Mouse (Mus musculus): ENCODE data around the gene Fam120a. TPM values are rescaled to one million over a fixed set of nuclear protein-coding genes. Genes with fewer than 3 reads are reported as not detected.

The Fam120a gene
- total and polyA plus RNA-seq, 3 experiments: 66.2 to 119 (median 82.7) TPM

- Histone ChIP-seq H3K4me1 (ENCODE audit: control insufficient read depth in 1 of 2, insufficient read depth in 2 of 2, low read length in 2 of 2) (peaks cover 6 to 13% of the 10 kb centered on the region in 2 experiments; a peak in 3 of 4 replicates), H3K9me3 (replicated peaks; ENCODE audit: insufficient read depth, low read length) (no peaks in the 10 kb centered on the region), H3K79me2 (ENCODE audit: control insufficient read depth, insufficient read depth, low read length, poor library complexity) (no peaks in the 10 kb centered on the region), H3K27me3 (ENCODE audit: control insufficient read depth in 1 of 2, insufficient read depth in 2 of 2, low read length in 2 of 2) (no peaks in the 10 kb centered on the region), H3K36me3 (ENCODE audit: control insufficient read depth in 1 of 2, insufficient read depth in 2 of 2, low read length in 2 of 2) (peaks cover 12 to 47% of the 10 kb centered on the region in 2 experiments), H3K4me3 (ENCODE audit: control insufficient read depth in 1 of 2, insufficient read depth in 1 of 2, low read depth in 2 of 2, low read length in 2 of 2) (no peak overlapping the region), H3K27ac (ENCODE audit: control insufficient read depth, low read depth, low read length) (no peak overlapping the region), H3K9ac (ENCODE audit: control insufficient read depth, low read depth, low read length, poor library complexity, severe bottlenecking) (no peak overlapping the region)
- no peak for TF ChIP-seq ZC3H11A (IDR thresholded peaks at IDR 0.05; ENCODE audit: low read depth, low read length)
- TF ChIP-seq SMC3 (IDR thresholded peaks at IDR 0.05; ENCODE audit: low read depth, low read length): no peak
- no peak for TF ChIP-seq RCOR1 (IDR thresholded peaks at IDR 0.05; ENCODE audit: low read depth, low read length)
- TF ChIP-seq NELFE (IDR thresholded peaks at IDR 0.05; ENCODE audit: low read depth, low read length): no peak
- TF ChIP-seq RAD21 (IDR thresholded peaks at IDR 0.05; ENCODE audit: low read depth, low read length): no peak
- TF ChIP-seq POLR2AphosphoS2 (IDR thresholded peaks at IDR 0.05; ENCODE audit: low read length): no peak
- TF ChIP-seq TCF12 (IDR thresholded peaks at IDR 0.05; ENCODE audit: low read depth, low read length): no peak
- no peak for TF ChIP-seq POLR2A (IDR thresholded peaks at IDR 0.05; ENCODE audit: control insufficient read depth in 1 of 2, insufficient read depth in 1 of 2, low read depth in 1 of 2, low read length in 2 of 2, poor library complexity in 1 of 2)
- no peak for DNase-seq (ENCODE audit: low read depth, low spot score)
Observed at GRCm38 (mm10) chr13:48921256-48921655, 46.6 kb downstream of the Fam120a start.

DNA sequence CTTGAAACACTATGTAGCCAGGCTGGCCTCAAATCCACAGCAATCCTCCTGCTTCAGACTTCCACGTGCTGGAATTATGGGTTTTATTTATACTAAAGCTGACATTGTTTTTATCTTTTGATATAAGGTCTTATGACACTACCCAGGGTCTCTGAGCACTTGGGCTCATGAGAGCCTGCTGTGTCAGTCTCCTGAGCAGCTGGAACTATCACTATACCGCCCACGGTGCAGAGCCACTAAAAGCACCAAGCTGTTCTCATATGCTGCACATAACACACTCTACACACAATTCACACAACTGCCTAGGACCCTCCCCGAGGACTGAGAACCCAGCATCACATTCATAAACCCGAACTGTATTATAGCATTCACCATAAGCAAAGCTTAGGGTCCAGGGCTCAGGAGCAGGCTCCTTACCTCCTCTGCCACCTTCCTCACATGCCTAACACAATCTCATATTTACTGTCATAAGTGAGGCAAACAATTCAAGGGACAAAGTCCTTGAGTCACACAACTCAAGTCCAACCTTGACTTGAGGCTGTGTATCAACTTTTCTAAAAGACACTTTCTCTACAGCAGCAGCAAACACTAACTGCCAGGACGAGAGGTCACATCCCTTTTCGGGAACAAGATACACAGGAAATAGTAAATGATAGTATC is 47.9 kb downstream of the Fam120a start:
- Histone ChIP-seq H3K27me3 (ENCODE audit: control insufficient read depth in 1 of 2, insufficient read depth in 2 of 2, low read length in 2 of 2) (no peaks in the 10 kb centered on the region), H3K4me1 (ENCODE audit: control insufficient read depth in 1 of 2, insufficient read depth in 2 of 2, low read length in 2 of 2) (peaks cover 6 to 13% of the 10 kb centered on the region in 2 experiments; a peak in 3 of 4 replicates), H3K9me3 (replicated peaks; ENCODE audit: insufficient read depth, low read length) (no peaks in the 10 kb centered on the region), H3K9ac (ENCODE audit: control insufficient read depth, low read depth, low read length, poor library complexity, severe bottlenecking) (no peak overlapping the region), H3K27ac (ENCODE audit: control insufficient read depth, low read depth, low read length) (no peak overlapping the region), H3K79me2 (ENCODE audit: control insufficient read depth, insufficient read depth, low read length, poor library complexity) (no peaks in the 10 kb centered on the region), H3K36me3 (ENCODE audit: control insufficient read depth in 1 of 2, insufficient read depth in 2 of 2, low read length in 2 of 2) (peaks cover 12 to 51% of the 10 kb centered on the region in 2 experiments), H3K4me3 (ENCODE audit: control insufficient read depth in 1 of 2, insufficient read depth in 1 of 2, low read depth in 2 of 2, low read length in 2 of 2) (no peak overlapping the region)
- no peak for DNase-seq (ENCODE audit: low read depth, low spot score)
- TF ChIP-seq MEF2A (IDR thresholded peaks at IDR 0.05; ENCODE audit: extremely low read depth, insufficient replicate concordance, low read depth, low read length, poor library complexity, severe bottlenecking) (no peak), ZKSCAN1 (IDR thresholded peaks at IDR 0.05; ENCODE audit: low read depth, low read length) (no peak), RCOR1 (IDR thresholded peaks at IDR 0.05; ENCODE audit: low read depth, low read length) (no peak), TCF12 (IDR thresholded peaks at IDR 0.05; ENCODE audit: low read depth, low read length) (no peak), CHD2 (IDR thresholded peaks at IDR 0.05; ENCODE audit: low read length) (no peak), NRF1 (IDR thresholded peaks at IDR 0.05; ENCODE audit: insufficient read depth, low read depth, low read length, poor library complexity, severe bottlenecking) (no peak), MAX (IDR thresholded peaks at IDR 0.05; ENCODE audit: low read length) (no peak), POLR2AphosphoS2 (IDR thresholded peaks at IDR 0.05; ENCODE audit: low read length) (no peak), MYC (IDR thresholded peaks at IDR 0.05; ENCODE audit: low read depth, low read length) (no peak), JUND (IDR thresholded peaks at IDR 0.05; ENCODE audit: low read depth, low read length) (no peak), EP300 (IDR thresholded peaks at IDR 0.05; ENCODE audit: low read depth in 1 of 2, low read length in 2 of 2) (no peak), CTCF (IDR thresholded peaks at IDR 0.05 in 2 of 3, conservative IDR thresholded peaks at IDR 0.05 in 1 of 3; ENCODE audit: control insufficient read depth in 1 of 3, insufficient read depth in 1 of 3, low read depth in 2 of 3, low read length in 3 of 3, poor library complexity in 1 of 3, severe bottlenecking in 1 of 3) (no peak), ETS1 (IDR thresholded peaks at IDR 0.05; ENCODE audit: low read depth, low read length) (no peak)

All from MEL (cell line).